Mouse (Mus musculus) layer of hippocampus, postnatal 10 days (tissue): ENCODE measurements around the gene Srsf4. TPM values are rescaled to one million over a fixed set of nuclear protein-coding genes. Genes with fewer than 3 reads are reported as not detected.

Experiments used
- DNase-seq, 2 experiments: peaks; one replicate each; pipeline ENCODE4 v3.0.0; 2021; ENCODE audit warnings: low spot score in 2 of 2
- total RNA-seq, 2 experiments: library from RNA; stranded (reverse); gene quantifications; 2 replicates each; pipeline ENCODE4 v1.2.3; 2021

Gene Srsf4
- total RNA-seq, 2 experiments from 2014 or later, result 74.4 to 77.1 TPM

- no peak for DNase-seq
Measured at GRCm38 (mm10) chr4:131950657-131951056, 77.2 kb downstream of the Srsf4 start.

Other genes starting within 250 kb of the Srsf4 start
- 10 to 100 TPM; 79.5 to 85.9 TPM for gene Ptpru, start 35.3 kb upstream of the Srsf4 start, total RNA-seq
- 10 to 100 TPM; 33.8 to 38.2 TPM for gene Mecr, start 30.1 kb upstream of the Srsf4 start, total RNA-seq
- gene Tmem200b, start 48.2 kb downstream of the Srsf4 start, total RNA-seq, result 1 to 10 TPM; 1.8 to 2.4 TPM
- gene Gm10300, start 201.1 kb downstream of the Srsf4 start, total RNA-seq, result not detected
- gene Epb41, start 201.7 kb downstream of the Srsf4 start, total RNA-seq, result 10 to 100 TPM; 30.2 to 33.7 TPM